16 mouse cellular contexts compared by ENCODE assay signal in genomic region chr5:34105681-34106080, GRCm38 (mm10).
DNase-seq lines count a peak whose midpoint lies in the region; ATAC-seq and TF ChIP-seq lines count a peak whose summit lies in the region.
"Had no signal": no experiment of that assay in that cellular context is flagged by ENCODE, and none has a peak within 500 bp of the region (broad histone marks: within the 10 kb centered on the region; RNA-seq: fewer than 3 reads in every experiment).

No protein-coding gene starts in this region.

- H3K9me3 ChIP-seq in heart, embryonic 11.5 days (replicated peaks; ENCODE audit: control insufficient read depth, low read length), result no peaks in the 10 kb centered on the region
- no peaks in the 10 kb centered on the region for H3K9me3 ChIP-seq in liver, postnatal 0 days (ENCODE audit: low read length)
- H3K9me3 ChIP-seq: limb, embryonic 12.5 days; neural tube, embryonic 15.5 days; stomach, embryonic 15.5 days had no signal

- no peak for TF ChIP-seq CTCF in liver, postnatal 0 days (IDR thresholded peaks at IDR 0.05; ENCODE audit: low read depth)

- H3K4me1 ChIP-seq in heart, embryonic 11.5 days (ENCODE audit: control insufficient read depth, insufficient read depth, low read length), result no peaks in the 10 kb centered on the region
- H3K4me1 ChIP-seq in liver, postnatal 0 days (ENCODE audit: insufficient read depth), result no peaks in the 10 kb centered on the region
- H3K4me1 ChIP-seq: heart, embryonic 13.5 days; limb, embryonic 12.5 days; neural tube, embryonic 15.5 days; stomach, embryonic 15.5 days had no signal

- H3K36me3 ChIP-seq in heart, embryonic 11.5 days (ENCODE audit: control insufficient read depth, insufficient read depth, low read length), result no peaks in the 10 kb centered on the region
- H3K36me3 ChIP-seq in liver, postnatal 0 days (replicated peaks; ENCODE audit: insufficient read depth, low read length), result no peaks in the 10 kb centered on the region
- H3K36me3 ChIP-seq: heart, embryonic 13.5 days; limb, embryonic 12.5 days; neural tube, embryonic 15.5 days; stomach, embryonic 15.5 days had no signal

- H3K27ac ChIP-seq in heart, embryonic 11.5 days (ENCODE audit: low read depth, low read length), result no peak overlapping the region
- H3K27ac ChIP-seq in liver, postnatal 0 days (ENCODE audit: low read depth), result no peak overlapping the region
- H3K27ac ChIP-seq: heart, embryonic 13.5 days; limb, embryonic 12.5 days; neural tube, embryonic 15.5 days; stomach, embryonic 15.5 days had no signal

- no peak overlapping the region for H3K9ac ChIP-seq in heart, embryonic 11.5 days (ENCODE audit: low read depth, low read length)
- no peak overlapping the region for H3K9ac ChIP-seq in liver, postnatal 0 days (replicated peaks)
- H3K9ac ChIP-seq: heart, embryonic 13.5 days; limb, embryonic 12.5 days; neural tube, embryonic 15.5 days; stomach, embryonic 15.5 days had no signal

- peak; percentile 31 to 39 for DNase-seq in heart, adult 18-20 months
- DNase-seq in 3T3-L1 (ENCODE audit: low read depth, low spot score), result peak; percentile 2
- DNase-seq in adrenal gland, adult 8-10 months, result peak; percentile 28
- peak; percentile 22 for DNase-seq in liver, postnatal 0 days
- no peak for DNase-seq in left cerebral cortex, adult 8-10 months (ENCODE audit: low spot score in 2 of 2)
- DNase-seq in frontal cortex, postnatal 10 days (ENCODE audit: low spot score in 2 of 2), result no peak
- DNase-seq in testis, postnatal 10 days (ENCODE audit: low spot score), result no peak
- DNase-seq: kidney, postnatal 4 days; thymus, postnatal 4 days had no signal

- H3K27me3 ChIP-seq in heart, embryonic 11.5 days (ENCODE audit: control insufficient read depth, insufficient read depth, low read length), result no peaks in the 10 kb centered on the region
- no peaks in the 10 kb centered on the region for H3K27me3 ChIP-seq in liver, postnatal 0 days (ENCODE audit: insufficient read depth, low read length)
- H3K27me3 ChIP-seq: heart, embryonic 13.5 days; limb, embryonic 12.5 days; neural tube, embryonic 15.5 days; stomach, embryonic 15.5 days had no signal

- ATAC-seq in heart, embryonic 11.5 days (replicated peaks; ENCODE audit: insufficient number of reproducible peaks, low FRiP score, low TSS enrichment), result no peak
- peak; percentile 95 for ATAC-seq in liver, postnatal 0 days
- ATAC-seq: inflammation-experienced regulatory T-cells, adult 6 months had no signal

- no peak for TF ChIP-seq EP300 in liver, postnatal 0 days (IDR thresholded peaks at IDR 0.05; ENCODE audit: low read depth)

- WGBS in heart, embryonic 11.5 days (ENCODE audit: insufficient replicate concordance), result 58% methylated on average over 1 of the region's 1 CpGs
- whole genome bisulfite sequencing in liver, postnatal 0 days (ENCODE audit: insufficient replicate concordance), result 22% methylated on average over 1 of the region's 1 CpGs

- no peak overlapping the region for H3K4me3 ChIP-seq in heart, embryonic 11.5 days (ENCODE audit: low read depth, low read length)
- no peak overlapping the region for H3K4me3 ChIP-seq in liver, postnatal 0 days (ENCODE audit: low read depth, low read length)
- H3K4me3 ChIP-seq: heart, embryonic 13.5 days; limb, embryonic 12.5 days; neural tube, embryonic 15.5 days; stomach, embryonic 15.5 days had no signal

- H3K4me2 ChIP-seq in heart, embryonic 11.5 days, result no peak overlapping the region
- H3K4me2 ChIP-seq in liver, postnatal 0 days (ENCODE audit: low read depth, low read length), result no peak overlapping the region
- H3K4me2 ChIP-seq: heart, embryonic 13.5 days; limb, embryonic 12.5 days; midbrain, embryonic 11.5 days; neural tube, embryonic 15.5 days; stomach, embryonic 15.5 days had no signal

Comparison
In these comparisons a context has a peak if more than half of its experiments do, and no peak if none do; other contexts are left out.
1. DNase-seq: peak in heart, adult 18-20 months (2 of 2), 3T3-L1 (single experiment), adrenal gland, adult 8-10 months (single experiment) and liver, postnatal 0 days (single experiment); none in left cerebral cortex, adult 8-10 months (0 of 2), frontal cortex, postnatal 10 days (0 of 2) and testis, postnatal 10 days (single experiment).